Mouse (Mus musculus): ENCODE data around the gene Olfr1274-ps.
"Not testable (repeated sequence)": the region's sequence is repeated elsewhere in the genome, so short reads cannot be mapped to it uniquely, and the experiment has no call there.

The Olfr1274-ps gene

GRCm38 (mm10) chr2:90398633-90399107 is at the start of gene Olfr1274-ps:
Gene Olfr1274-ps (plus strand): TSS chr2:90398683.
- DNase-seq (ENCODE audit: low read depth) = not testable (repeated sequence)

GRCm38 (mm10) chr2:90351047-90351446 is 47.4 kb upstream of the Olfr1274-ps start:
- not testable (repeated sequence) for DNase-seq (ENCODE audit: low read depth)

- DNase-seq (ENCODE audit: low read depth) = not testable (repeated sequence)
Observed at GRCm38 (mm10) chr2:90351540-90351939, 46.9 kb upstream of the Olfr1274-ps start.

GRCm38 (mm10) chr2:90359229-90359628 is 39.3 kb upstream of the Olfr1274-ps start:
- DNase-seq (ENCODE audit: low read depth) = not testable (repeated sequence)

GRCm38 (mm10) chr2:90360199-90360598 is 38.3 kb upstream of the Olfr1274-ps start:
- not testable (repeated sequence) for DNase-seq (ENCODE audit: low read depth)

- not testable (repeated sequence) for DNase-seq (ENCODE audit: low read depth)
Observed at GRCm38 (mm10) chr2:90414110-90414821, 15.8 kb downstream of the Olfr1274-ps start.

- DNase-seq (ENCODE audit: low read depth) = not testable (repeated sequence)
Observed at GRCm38 (mm10) chr2:90422282-90422681, 23.8 kb downstream of the Olfr1274-ps start.

GRCm38 (mm10) chr2:90424937-90425336 is 26.5 kb downstream of the Olfr1274-ps start:
- not testable (repeated sequence) for DNase-seq (ENCODE audit: low read depth)

GRCm38 (mm10) chr2:90428988-90429717 is 30.7 kb downstream of the Olfr1274-ps start:
- not testable (repeated sequence) for DNase-seq (ENCODE audit: low read depth)

- DNase-seq (ENCODE audit: low read depth) = not testable (repeated sequence)
Observed at GRCm38 (mm10) chr2:90429782-90430181, 31.3 kb downstream of the Olfr1274-ps start.

- DNase-seq (ENCODE audit: low read depth) = not testable (repeated sequence)
Observed at GRCm38 (mm10) chr2:90437453-90437852, 39.0 kb downstream of the Olfr1274-ps start.

- DNase-seq (ENCODE audit: low read depth) = not testable (repeated sequence)
Observed at GRCm38 (mm10) chr2:90440169-90440568, 41.7 kb downstream of the Olfr1274-ps start.

GRCm38 (mm10) chr2:90441811-90442210 is 43.3 kb downstream of the Olfr1274-ps start:
- DNase-seq (ENCODE audit: low read depth) = not testable (repeated sequence)

- DNase-seq (ENCODE audit: low read depth) = no peak
Observed at GRCm38 (mm10) chr2:90443811-90444210, 45.3 kb downstream of the Olfr1274-ps start.

GRCm38 (mm10) chr2:90448967-90449740 is 50.7 kb downstream of the Olfr1274-ps start:
- no peak for DNase-seq (ENCODE audit: low read depth)

- no peak for DNase-seq (ENCODE audit: low read depth)
Observed at GRCm38 (mm10) chr2:90452380-90452779, 53.9 kb downstream of the Olfr1274-ps start.

Data from c-Kit-positive CD71-negative TER-119-negative erythroid progenitor cells, embryonic 14.5 days (primary cell).